Mouse (Mus musculus) kidney, adult 2 months (tissue): ENCODE data around the gene Tcta.

Source experiments
- CTCF ChIP-seq: fragments of 200-500 bp; conservative IDR thresholded peaks from 2 replicates; pipeline ENCODE4 v1.5.1; 2011; ENCODE audit warnings: low read depth, mild to moderate bottlenecking, control low read depth, low read length, moderate library complexity, mixed read lengths; ENCODE audit not compliant: insufficient read depth, insufficient read length
- POLR2A ChIP-seq: fragments of 200-500 bp; IDR thresholded peaks from one replicate; pipeline ENCODE4 v1.6.1; 2011; ENCODE audit warnings: low read depth, low read length, control low read depth

DNA sequence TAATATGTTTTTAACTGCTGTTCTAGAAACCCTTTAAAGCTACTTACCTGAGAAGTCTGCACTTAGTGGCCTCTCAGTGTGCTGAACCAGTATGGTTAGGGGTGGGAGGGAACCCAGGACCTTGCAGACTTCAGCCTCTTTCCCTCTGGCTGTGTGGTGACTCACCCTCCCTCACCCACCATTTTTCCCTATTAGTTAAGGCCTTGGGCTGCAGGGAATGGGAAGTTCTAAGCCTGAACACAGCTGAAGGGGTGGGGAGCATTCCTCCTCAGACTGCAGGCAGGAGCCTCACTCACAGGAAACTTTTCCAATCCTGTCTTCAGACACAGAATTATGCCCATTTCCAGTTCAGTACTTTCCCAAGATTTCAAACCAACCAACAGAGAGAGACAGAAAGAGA is 35.8 kb upstream of the Tcta start:
- TF ChIP-seq CTCF (no peak), POLR2A (no peak)
